Mouse (Mus musculus): ENCODE results near the gene Ylpm1.

DNA sequence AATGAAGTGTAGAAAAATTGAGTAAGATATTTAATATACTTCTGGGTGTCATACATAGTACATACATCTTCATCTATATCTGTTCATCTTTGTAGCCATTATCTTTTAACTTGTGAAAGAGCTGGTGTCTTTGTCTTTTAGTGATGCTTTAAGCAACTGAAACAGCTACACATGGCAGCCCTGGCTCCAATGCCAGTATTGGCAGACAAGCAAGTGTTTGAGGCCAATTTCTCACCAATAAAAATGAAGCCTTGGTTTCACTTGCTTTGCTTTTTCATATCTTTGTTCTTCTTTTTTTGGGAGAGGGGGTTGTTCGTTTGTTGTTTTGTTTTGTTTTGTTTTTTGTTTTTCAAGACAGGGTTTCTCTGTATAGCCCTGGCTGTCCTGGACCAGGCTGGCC lies 10.1 kb downstream of the Ylpm1 start:
- TF ChIP-seq CTCF (IDR thresholded peaks at IDR 0.05; ENCODE audit: low read depth) (no peak), EP300 (optimal IDR thresholded peaks at IDR 0.05) (no peak)

All from stomach, postnatal 0 days (tissue).